In genomic region chr4:119320131-119320830, GRCm38 (mm10) we compare ENCODE assay signal across 8 mouse cellular contexts. TPM values are rescaled to one million over a fixed set of nuclear protein-coding genes. Genes with fewer than 3 reads are reported as not detected.
A peak's percentile ranks its signal among the peaks of the same experiment; 100 is the strongest.
DNase-seq lines count a peak whose midpoint lies in the region; ATAC-seq lines count a peak whose summit lies in the region.

Gene Ppih, minus strand, starts transcription at chr4:119320546.

- peak within 1 kb of the TSS; percentile 68 for H3K4me3 ChIP-seq in forebrain, embryonic 14.5 days (ENCODE audit: low read depth, low read length)
- peak within 1 kb of the TSS; percentile 76 for H3K4me3 ChIP-seq in neural tube, embryonic 15.5 days (replicated peaks)

- H3K4me1 ChIP-seq in forebrain, embryonic 14.5 days (ENCODE audit: control insufficient read depth, insufficient read depth, low read length): peaks cover 10% of the 10 kb centered on the region
- H3K4me1 ChIP-seq in neural tube, embryonic 15.5 days: peaks cover 20% of the 10 kb centered on the region

- peak; percentile 92 for DNase-seq in ES-CJ7 (ENCODE audit: low read depth, low spot score)
- DNase-seq in cerebellum, adult 11 months: peak; percentile 95
- peak; percentile 97 for DNase-seq in forebrain, embryonic 14.5 days (ENCODE audit: low spot score)
- DNase-seq in heart, postnatal 14 days: peak; percentile 95 to 97
- DNase-seq in layer of hippocampus, adult 11-12 months (ENCODE audit: low spot score): peak; percentile 96
- peak; percentile 95 to 96 for DNase-seq in lung, adult 18-20 months
- peak; percentile 93 for DNase-seq in testis, postnatal 14 days (ENCODE audit: low spot score)

- H3K27me3 ChIP-seq in forebrain, embryonic 14.5 days (replicated peaks; ENCODE audit: control insufficient read depth, insufficient read depth, low read length): no peaks in the 10 kb centered on the region
- H3K27me3 ChIP-seq in neural tube, embryonic 15.5 days (replicated peaks): peaks cover 5% of the 10 kb centered on the region; the same call in 1 of the 2 replicates

- peak within 1 kb of the TSS; percentile 95 for H3K4me2 ChIP-seq in forebrain, embryonic 14.5 days (ENCODE audit: low read length)
- peak within 1 kb of the TSS; percentile 95 for H3K4me2 ChIP-seq in neural tube, embryonic 15.5 days

- ATAC-seq in forebrain, embryonic 14.5 days: peak; percentile 99
- peak; percentile 98 for ATAC-seq in neural tube, embryonic 15.5 days (ENCODE audit: low FRiP score)

- peaks cover 30% of the 10 kb centered on the region for H3K36me3 ChIP-seq in forebrain, embryonic 14.5 days (ENCODE audit: control insufficient read depth, insufficient read depth, low read length)
- peaks cover 22% of the 10 kb centered on the region for H3K36me3 ChIP-seq in neural tube, embryonic 15.5 days

- H3K9ac ChIP-seq in forebrain, embryonic 14.5 days (ENCODE audit: low read length): peak within 1 kb of the TSS; percentile 78
- peak within 1 kb of the TSS; percentile 63 for H3K9ac ChIP-seq in neural tube, embryonic 15.5 days (replicated peaks)

- intact Hi-C loops in heart, postnatal 14 days (cut with DNase I): loop anchor here (5.0 kb wide), 1 partner anchor 73 kb away; no protein-coding TSS in a partner anchor

- no peaks in the 10 kb centered on the region for H3K9me3 ChIP-seq in forebrain, embryonic 14.5 days (replicated peaks; ENCODE audit: control insufficient read depth, low read length)
- no peaks in the 10 kb centered on the region for H3K9me3 ChIP-seq in neural tube, embryonic 15.5 days (replicated peaks)

- WGBS in forebrain, embryonic 14.5 days: under 1% methylated on average over 44 of the region's 44 CpGs
- under 1% methylated on average over 44 of the region's 44 CpGs for WGBS in neural tube, embryonic 15.5 days

- peak within 1 kb of the TSS; percentile 81 for H3K27ac ChIP-seq in forebrain, embryonic 14.5 days (ENCODE audit: low read depth, low read length)
- peak within 1 kb of the TSS; percentile 91 for H3K27ac ChIP-seq in neural tube, embryonic 15.5 days (replicated peaks)

RNA-seq across cellular contexts. Expression of gene Ppih, which starts in this region (rescaled TPM):
- 84.1 and 95.8 TPM in 2 replicates for polyA plus RNA-seq in forebrain, embryonic 14.5 days (2014; fragmentation: Nextera tagmentation; extraction: Ambion mirVana)
- 10 to 100 TPM; 11.0 to 11.2 TPM for total RNA-seq in heart, postnatal 14 days (2021)
- 43.5 and 54.5 TPM in 2 replicates for polyA plus RNA-seq in neural tube, embryonic 15.5 days (2015; fragmentation: Nextera tagmentation; extraction: Ambion mirVana)

Comparison
In these comparisons a context has a peak if more than half of its experiments do, and no peak if none do; other contexts are left out.
1. Peak in every context shown above with its lines: DNase-seq, ATAC-seq, H3K4me3 ChIP-seq and H3K27ac ChIP-seq.